Mouse (Mus musculus): ENCODE data around the gene Cyp2u1.
A peak's percentile ranks its signal among the peaks of the same experiment; 100 is the strongest.

Gene Cyp2u1

GRCm38 (mm10) chr3:131251601-131252000, 51.4 kb downstream of the Cyp2u1 start:
- DNase-seq = no peak

- DNase-seq = no peak
Measured at GRCm38 (mm10) chr3:131250978-131251377, 52.0 kb downstream of the Cyp2u1 start.

- no peak for DNase-seq
Measured at GRCm38 (mm10) chr3:131250283-131250682, 52.7 kb downstream of the Cyp2u1 start.

GRCm38 (mm10) chr3:131248444-131248843, 54.6 kb downstream of the Cyp2u1 start:
- no peak for DNase-seq

GRCm38 (mm10) chr3:131247851-131248250, 55.2 kb downstream of the Cyp2u1 start:
- DNase-seq = no peak

- DNase-seq = no peak
Measured at GRCm38 (mm10) chr3:131247447-131247846, 55.6 kb downstream of the Cyp2u1 start.

GRCm38 (mm10) chr3:131246579-131247046, 56.4 kb downstream of the Cyp2u1 start:
- no peak for DNase-seq

GRCm38 (mm10) chr3:131245766-131246578, 57.1 kb downstream of the Cyp2u1 start:
- DNase-seq = peak; percentile 83

Data from retina, postnatal 1 day (tissue).